22 mouse cellular contexts compared by ENCODE assay signal in the genomic region with DNA sequence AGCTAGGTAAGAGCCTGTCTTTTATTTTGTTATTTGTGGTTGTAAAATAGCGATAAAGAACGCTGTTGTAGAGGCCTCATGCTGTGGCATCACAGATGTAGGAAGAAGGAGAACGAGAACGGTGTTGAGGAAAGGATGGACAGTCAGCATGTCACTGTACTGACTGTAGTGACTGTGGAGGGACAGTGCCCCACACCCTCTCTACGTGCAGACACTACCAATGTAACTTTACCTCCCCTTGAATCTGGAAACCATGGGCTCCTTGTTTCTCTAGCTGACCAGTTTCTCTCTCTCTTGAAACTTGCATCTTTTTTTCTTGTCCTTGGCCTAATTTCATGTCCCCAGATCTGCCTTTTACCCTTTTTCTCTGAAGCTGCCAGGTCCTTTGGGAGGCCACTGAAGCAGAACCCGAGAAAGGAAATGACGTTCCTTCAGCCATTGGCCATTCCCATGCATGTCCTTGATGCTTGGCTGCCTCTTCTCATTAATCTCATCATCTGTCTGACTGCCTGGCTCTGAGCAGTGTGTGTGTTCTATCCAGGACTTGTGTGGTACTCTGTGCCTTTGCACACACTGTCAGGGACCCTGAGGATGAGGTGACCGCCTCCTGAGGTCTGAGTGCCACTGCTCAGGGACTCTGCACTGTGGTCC. TPM values are rescaled to one million over a fixed set of nuclear protein-coding genes. Genes with fewer than 3 reads are reported as not detected.
A peak's percentile ranks its signal among the peaks of the same experiment; 100 is the strongest.
DNase-seq lines count a peak whose midpoint lies in the region; ATAC-seq and TF ChIP-seq lines count a peak whose summit lies in the region.
"Had no signal": no experiment of that assay in that cellular context is flagged by ENCODE, and none has a peak within 500 bp of the region (broad histone marks: within the 10 kb centered on the region; RNA-seq: fewer than 3 reads in every experiment).

No protein-coding gene starts in this region.

- no peaks in the 10 kb centered on the region for H3K27me3 ChIP-seq in kidney, adult 2 months (replicated peaks; ENCODE audit: control insufficient read depth, insufficient read depth, low read length)
- no peaks in the 10 kb centered on the region for H3K27me3 ChIP-seq in kidney, embryonic 14.5 days (ENCODE audit: control insufficient read depth, insufficient read depth, low read length)
- no peaks in the 10 kb centered on the region for H3K27me3 ChIP-seq in CH12.LX (replicated peaks)
- H3K27me3 ChIP-seq: kidney, embryonic 15.5 days; limb, embryonic 15.5 days; midbrain, embryonic 12.5 days; neural tube, embryonic 12.5 days had no signal

- no peaks in the 10 kb centered on the region for H3K9me3 ChIP-seq in kidney, embryonic 14.5 days (ENCODE audit: control insufficient read depth, low read length)
- H3K9me3 ChIP-seq in CH12.LX (replicated peaks; ENCODE audit: low read length), result no peaks in the 10 kb centered on the region
- H3K9me3 ChIP-seq: kidney, embryonic 15.5 days; limb, embryonic 15.5 days; midbrain, embryonic 12.5 days; neural tube, embryonic 12.5 days had no signal

- H3K9ac ChIP-seq in kidney, embryonic 14.5 days (ENCODE audit: low read depth, low read length), result no peak overlapping the region
- H3K9ac ChIP-seq in CH12.LX (ENCODE audit: insufficient read depth, low read depth), result no peak overlapping the region
- H3K9ac ChIP-seq: forebrain, postnatal 0 days; kidney, embryonic 15.5 days; limb, embryonic 15.5 days; liver, embryonic 14.5 days; lung, embryonic 14.5 days; midbrain, embryonic 12.5 days; neural tube, embryonic 12.5 days had no signal

- in situ Hi-C loops in CH12.LX (cut with MboI; ENCODE audit: low pct_ligation_motif_present, low pct_unique_long_range_greater_than_20kb, low sequenced_read_pairs), result no loop called here

- peaks cover 8% of the 10 kb centered on the region for H3K79me2 ChIP-seq in CH12.LX (replicated peaks; ENCODE audit: control insufficient read depth, extremely low read depth, insufficient read depth, poor library complexity, severe bottlenecking)

- H3K4me2 ChIP-seq in kidney, embryonic 14.5 days (replicated peaks; ENCODE audit: low read depth, low read length), result no peak overlapping the region
- H3K4me2 ChIP-seq in CH12.LX (ENCODE audit: insufficient read depth, low read depth, poor library complexity, severe bottlenecking), result no peak overlapping the region
- H3K4me2 ChIP-seq: heart, embryonic 11.5 days; kidney, embryonic 15.5 days; limb, embryonic 15.5 days; lung, embryonic 14.5 days; midbrain, embryonic 12.5 days; neural tube, embryonic 12.5 days had no signal

- no peak for TF ChIP-seq POLR2A in kidney, adult 2 months (IDR thresholded peaks at IDR 0.05; ENCODE audit: low read depth, low read length)
- no peak; the same call in 1 of the 2 replicates for TF ChIP-seq POLR2A in CH12.LX (IDR thresholded peaks at IDR 0.05; ENCODE audit: low read depth, low read length)

- H3K27ac ChIP-seq in kidney, adult 2 months (ENCODE audit: insufficient read depth, low read depth, low read length), result no peak overlapping the region
- no peak overlapping the region for H3K27ac ChIP-seq in kidney, embryonic 14.5 days (ENCODE audit: low read depth, low read length)
- no peak overlapping the region for H3K27ac ChIP-seq in CH12.LX (ENCODE audit: insufficient read depth, low read depth)
- H3K27ac ChIP-seq: kidney, embryonic 15.5 days; limb, embryonic 15.5 days; liver, embryonic 14.5 days; midbrain, embryonic 12.5 days; neural tube, embryonic 12.5 days had no signal

- H3K4me1 ChIP-seq in kidney, adult 2 months (ENCODE audit: control insufficient read depth, insufficient read depth, low read length), result peaks cover 7% of the 10 kb centered on the region
- no peaks in the 10 kb centered on the region for H3K4me1 ChIP-seq in kidney, embryonic 14.5 days (ENCODE audit: control insufficient read depth, insufficient read depth, low read length)
- peaks cover 4 to 33% of the 10 kb centered on the region in 2 experiments; a peak in 3 of 4 replicates for H3K4me1 ChIP-seq in CH12.LX (ENCODE audit: control insufficient read depth in 1 of 2, insufficient read depth in 2 of 2)
- H3K4me1 ChIP-seq: limb, embryonic 15.5 days; neural tube, embryonic 12.5 days had no signal

- TF ChIP-seq EP300 in CH12.LX (IDR thresholded peaks at IDR 0.05; ENCODE audit: low read length), result no peak

- no peak for TF ChIP-seq CTCF in kidney, adult 2 months (conservative IDR thresholded peaks at IDR 0.05; ENCODE audit: insufficient read depth, insufficient read length, low read depth, low read length)
- no peak for TF ChIP-seq CTCF in CH12.LX (conservative IDR thresholded peaks at IDR 0.05 in 1 of 2, IDR thresholded peaks at IDR 0.05 in 1 of 2; ENCODE audit: low read depth in 2 of 2, low read length in 2 of 2)

- H3K4me3 ChIP-seq in kidney, adult 2 months (ENCODE audit: insufficient read depth, low read depth, low read length), result no peak overlapping the region
- no peak overlapping the region for H3K4me3 ChIP-seq in kidney, embryonic 14.5 days (ENCODE audit: low read length)
- no peak overlapping the region for H3K4me3 ChIP-seq in CH12.LX (replicated peaks in 1 of 3; ENCODE audit: low read depth in 2 of 3, low read length in 2 of 3, poor library complexity in 1 of 3)
- H3K4me3 ChIP-seq: kidney, embryonic 15.5 days; limb, embryonic 15.5 days; midbrain, embryonic 12.5 days; neural tube, embryonic 12.5 days had no signal

- 72% methylated on average over 8 of the region's 8 CpGs for WGBS in kidney, adult 2 months
- WGBS in kidney, embryonic 14.5 days, result 76% methylated on average over 8 of the region's 8 CpGs

- no peak for ATAC-seq in kidney, embryonic 14.5 days (ENCODE audit: low FRiP score, low TSS enrichment)
- ATAC-seq: forebrain, postnatal 0 days had no signal

- no peak for TF ChIP-seq RAD21 in CH12.LX (IDR thresholded peaks at IDR 0.05; ENCODE audit: low read depth, low read length)

- peak; percentile 70 to 82 for DNase-seq in adrenal gland, adult (ENCODE audit: inconsistent age in 2 of 2, low spot score in 1 of 2)
- no peak for DNase-seq in adrenal gland, postnatal 25 days
- DNase-seq in kidney, adult 2 months, result peak; percentile 16
- DNase-seq in CH12.LX (ENCODE audit: extremely low read depth), result peak; percentile 29
- DNase-seq in retina, embryonic 14.5 days (ENCODE audit: low spot score), result peak; percentile 32
- DNase-seq in testis, postnatal 14 days (ENCODE audit: low spot score), result no peak
- DNase-seq: cerebellum, adult 11-12 months; cerebellum, postnatal 10 days; forebrain, postnatal 0 days; gastrocnemius, postnatal 14 days; heart, adult 11 months; left cerebral cortex, postnatal 4 days; lung, embryonic 14.5 days; thymus, postnatal 14 days had no signal

- no peaks in the 10 kb centered on the region for H3K36me3 ChIP-seq in kidney, adult 2 months (ENCODE audit: control insufficient read depth, insufficient read depth, low read length)
- H3K36me3 ChIP-seq in kidney, embryonic 14.5 days (ENCODE audit: control insufficient read depth, insufficient read depth, low read length), result peaks cover 79% of the 10 kb centered on the region
- peaks cover 62 to 88% of the 10 kb centered on the region in 2 experiments for H3K36me3 ChIP-seq in CH12.LX (replicated peaks in 1 of 2; ENCODE audit: control insufficient read depth in 1 of 2, insufficient read depth in 1 of 2, low read length in 1 of 2)

- dilution Hi-C loops in CH12.LX (cut with MboI; ENCODE audit: extremely low pct_ligation_motif_present, extremely low pct_unique_long_range_greater_than_20kb, low sequenced_read_pairs), result no loop called here

TF ChIP-seq in CH12.LX, 34 proteins besides CTCF, POLR2A, EP300 and RAD21 (continues in another document):
- TF ChIP-seq JUND (conservative IDR thresholded peaks at IDR 0.05; ENCODE audit: low read depth, low read length) (no peak), TCF12 (IDR thresholded peaks at IDR 0.05; ENCODE audit: low read depth, low read length) (no peak), TBP (conservative IDR thresholded peaks at IDR 0.05; ENCODE audit: low read depth, low read length) (no peak), SMC3 (IDR thresholded peaks at IDR 0.05; ENCODE audit: low read depth, low read length) (no peak), ELF1 (IDR thresholded peaks at IDR 0.05; ENCODE audit: low read depth, low read length) (no peak), CHD1 (IDR thresholded peaks at IDR 0.05; ENCODE audit: low read depth, low read length) (no peak), NRF1 (IDR thresholded peaks at IDR 0.05; ENCODE audit: low read depth, low read length) (no peak)

RNA-seq across cellular contexts. Expression of a gene that starts 9.7 kb away (rescaled TPM):
- total RNA-seq in adrenal gland, postnatal 25 days (2021), result 9.5 and 10.7 TPM in 2 replicates
- polyA plus RNA-seq in kidney, adult 2 months (2012; rRNA removed), result 13.2 and 15.0 TPM in 2 replicates
- polyA plus RNA-seq in kidney, embryonic 14.5 days (2014; fragmentation: Nextera tagmentation; extraction: Ambion mirVana), result 35.7 and 50.9 TPM in 2 replicates
- total RNA-seq in CH12.LX (2012; rRNA removed) (57.0 and 57.2 TPM in 2 replicates), CH12.LX (2014; rRNA removed) (47.7 and 50.4 TPM in 2 replicates)
- polyA plus RNA-seq in CH12.LX (2012; ENCODE audit: insufficient read length, low read depth), result 81.8 and 92.3 TPM in 2 replicates

RNA-seq across cellular contexts. Expression of a gene that starts 11.8 kb away (rescaled TPM):
- 20.9 and 23.2 TPM in 2 replicates for total RNA-seq in adrenal gland, postnatal 25 days (2021)
- 36.2 and 43.5 TPM in 2 replicates for polyA plus RNA-seq in kidney, adult 2 months (2012; rRNA removed)
- polyA plus RNA-seq in kidney, embryonic 14.5 days (2014; fragmentation: Nextera tagmentation; extraction: Ambion mirVana), result 2.3 and 4.3 TPM in 2 replicates
- total RNA-seq in CH12.LX (2012; rRNA removed) (23.6 and 90.2 TPM in 2 replicates), CH12.LX (2014; rRNA removed) (96.5 and 119 TPM in 2 replicates)
- polyA plus RNA-seq in CH12.LX (2012; ENCODE audit: insufficient read length, low read depth), result 20.4 and 25.0 TPM in 2 replicates

RNA-seq across cellular contexts. Expression of a gene that starts 17.2 kb away (rescaled TPM):
- 57.0 and 63.2 TPM in 2 replicates for total RNA-seq in adrenal gland, postnatal 25 days (2021)
- 69.1 and 79.1 TPM in 2 replicates for polyA plus RNA-seq in kidney, adult 2 months (2012; rRNA removed)
- polyA plus RNA-seq in kidney, embryonic 14.5 days (2014; fragmentation: Nextera tagmentation; extraction: Ambion mirVana), result 48.9 and 76.0 TPM in 2 replicates
- total RNA-seq in CH12.LX (2012; rRNA removed) (51.2 and 53.1 TPM in 2 replicates), CH12.LX (2014; rRNA removed) (25.7 and 26.3 TPM in 2 replicates)
- polyA plus RNA-seq in CH12.LX (2012; ENCODE audit: insufficient read length, low read depth), result 51.8 and 65.4 TPM in 2 replicates

RNA-seq across cellular contexts. Expression of a gene that starts 20.3 kb away (rescaled TPM):
- total RNA-seq in adrenal gland, postnatal 25 days (2021), result 1.3 and 1.7 TPM in 2 replicates
- polyA plus RNA-seq in kidney, adult 2 months (2012; rRNA removed), result 0.15 and 0.19 TPM in 2 replicates
- polyA plus RNA-seq in kidney, embryonic 14.5 days (2014; fragmentation: Nextera tagmentation; extraction: Ambion mirVana), result 0.10 and 0.47 TPM in 2 replicates
- total RNA-seq in CH12.LX (2012; rRNA removed) (1.1 and 1.3 TPM in 2 replicates), CH12.LX (2014; rRNA removed) (0.70 and 0.81 TPM in 2 replicates)
- polyA plus RNA-seq in CH12.LX (2012; ENCODE audit: insufficient read length, low read depth), result 1.3 and 1.4 TPM in 2 replicates
- total RNA-seq: hematopoietic stem cell, adult 5-6 weeks had no signal
- polyA plus RNA-seq: forebrain, postnatal 0 days had no signal

RNA-seq across cellular contexts. Expression of a gene that starts 32.3 kb away (rescaled TPM):
- 27.3 and 45.5 TPM in 2 replicates for total RNA-seq in adrenal gland, postnatal 25 days (2021)
- 20.3 and 20.8 TPM in 2 replicates for polyA plus RNA-seq in kidney, adult 2 months (2012; rRNA removed)
- polyA plus RNA-seq in kidney, embryonic 14.5 days (2014; fragmentation: Nextera tagmentation; extraction: Ambion mirVana), result 49.6 and 57.1 TPM in 2 replicates
- 80.5 and 81.6 TPM in 2 replicates for total RNA-seq in CH12.LX (2012; rRNA removed)
- total RNA-seq in CH12.LX (2014; rRNA removed), result 197 and 227 TPM in 2 replicates
- polyA plus RNA-seq in CH12.LX (2012; ENCODE audit: insufficient read length, low read depth), result 146 and 173 TPM in 2 replicates

Comparison
In these comparisons a context has a peak if more than half of its experiments do, and no peak if none do; other contexts are left out.
1. DNase-seq: peak in adrenal gland, adult (2 of 2), kidney, adult 2 months (single experiment), CH12.LX (single experiment) and retina, embryonic 14.5 days (single experiment); none in adrenal gland, postnatal 25 days (single experiment) and testis, postnatal 14 days (single experiment).